Mouse (Mus musculus) bone marrow, adult 2 months (tissue): ENCODE data around the gene Tex101. TPM values are rescaled to one million over a fixed set of nuclear protein-coding genes. Genes with fewer than 3 reads are reported as not detected.

Source experiments
- H3K27ac ChIP-seq: fragments of 200-500 bp; 2 replicates; pipeline ENCODE4 v1.5.1; 2012; ENCODE audit warnings: low read depth, mild to moderate bottlenecking, control low read depth, inconsistent platforms, low read length; ENCODE audit not compliant: control insufficient read depth, poor library complexity, insufficient read depth
- H3K4me1 ChIP-seq: fragments of 200-500 bp; 2 replicates; pipeline ENCODE4 v1.6.1; 2011; ENCODE audit warnings: low read length; ENCODE audit not compliant: control insufficient read depth, insufficient read depth
- H3K4me3 ChIP-seq: fragments of 200-500 bp; replicated peaks from 2 replicates; pipeline ENCODE3; 2011; ENCODE audit warnings: mild to moderate bottlenecking, low read depth, low read length, control low read depth; ENCODE audit not compliant: control insufficient read depth
- CTCF ChIP-seq: fragments of 200-500 bp; IDR thresholded peaks from 2 replicates; pipeline ENCODE4 v1.5.1; 2011; ENCODE audit warnings: low read length, control low read depth; ENCODE audit not compliant: control insufficient read depth, insufficient read depth
- POLR2A ChIP-seq: fragments of 200-500 bp; IDR thresholded peaks from 2 replicates; pipeline ENCODE4 v1.6.1; 2011; ENCODE audit warnings: low read depth, mild to moderate bottlenecking, control low read depth, low read length, borderline replicate concordance; ENCODE audit not compliant: control insufficient read depth
- WGBS: fragments of 180-500 bp; shearing (Covaris S2); methylation state at CpG from one replicate; pipeline ENCODE4 v1.1.7; 2018; 5-methylcytosine and 5-hydroxymethylcytosine counted together
- polyA plus RNA-seq: library from polyadenylated mRNA; stranded (reverse); fragments of >200 nt; gene quantifications from 2 replicates; pipeline ENCODE4 v1.2.4, GENCODE M21; 2011; ENCODE audit warnings: low replicate concordance; ENCODE audit not compliant: missing spikeins, insufficient read depth, insufficient read length

Tex101 gene
- polyA plus RNA-seq, 1 experiment, result not detected

DNA sequence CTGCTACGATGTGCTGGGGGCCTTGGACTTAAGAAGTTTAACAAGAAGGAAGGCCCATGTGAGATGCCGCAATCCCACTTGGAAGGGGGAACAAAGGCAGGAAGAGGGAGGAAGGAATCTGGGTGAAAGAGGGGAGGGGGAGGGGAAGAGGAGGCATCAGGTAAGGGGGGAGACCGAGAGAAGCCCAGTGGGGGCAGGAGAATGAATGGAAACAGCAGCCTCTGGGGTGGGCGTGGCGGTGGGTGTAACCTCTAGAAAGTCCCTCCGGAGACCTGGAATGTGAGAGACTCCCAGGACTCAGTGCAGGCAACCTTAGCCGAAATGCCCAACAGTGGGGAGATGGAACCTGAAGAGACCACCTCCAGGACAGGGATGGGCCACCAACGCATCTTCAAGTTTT is 12.2 kb downstream of the Tex101 start:
- H3K27ac ChIP-seq, result no peak overlapping the region
- 61% methylated on average over 8 of the region's 8 CpGs for WGBS
- H3K4me3 ChIP-seq, result no peak overlapping the region
- peaks cover 3% of the 10 kb centered on the region; the same call in 1 of the 2 replicates for H3K4me1 ChIP-seq
- TF ChIP-seq CTCF, result no peak
- no peak for TF ChIP-seq POLR2A

DNA sequence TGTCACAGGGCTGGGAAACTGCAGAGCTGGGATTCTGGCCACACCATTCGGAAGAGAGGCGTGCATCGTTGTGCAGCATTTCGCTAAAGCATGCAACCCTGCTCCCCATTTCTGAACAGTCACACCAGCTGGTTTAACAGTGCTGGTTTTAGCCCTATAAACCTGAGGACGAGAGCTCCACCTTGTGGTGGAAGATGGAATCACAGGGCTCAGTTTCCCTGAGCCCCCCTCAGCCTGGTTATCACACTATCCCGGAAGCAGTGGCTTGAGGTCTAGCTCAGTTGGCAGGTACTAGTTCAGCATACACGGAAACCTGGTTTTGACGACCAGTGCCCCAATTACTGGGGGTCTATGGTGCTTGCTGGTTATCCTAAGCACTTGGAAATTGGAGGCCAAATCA is 13.9 kb downstream of the Tex101 start:
- whole genome bisulfite sequencing, result 3% methylated on average over 8 of the region's 8 CpGs

DNA sequence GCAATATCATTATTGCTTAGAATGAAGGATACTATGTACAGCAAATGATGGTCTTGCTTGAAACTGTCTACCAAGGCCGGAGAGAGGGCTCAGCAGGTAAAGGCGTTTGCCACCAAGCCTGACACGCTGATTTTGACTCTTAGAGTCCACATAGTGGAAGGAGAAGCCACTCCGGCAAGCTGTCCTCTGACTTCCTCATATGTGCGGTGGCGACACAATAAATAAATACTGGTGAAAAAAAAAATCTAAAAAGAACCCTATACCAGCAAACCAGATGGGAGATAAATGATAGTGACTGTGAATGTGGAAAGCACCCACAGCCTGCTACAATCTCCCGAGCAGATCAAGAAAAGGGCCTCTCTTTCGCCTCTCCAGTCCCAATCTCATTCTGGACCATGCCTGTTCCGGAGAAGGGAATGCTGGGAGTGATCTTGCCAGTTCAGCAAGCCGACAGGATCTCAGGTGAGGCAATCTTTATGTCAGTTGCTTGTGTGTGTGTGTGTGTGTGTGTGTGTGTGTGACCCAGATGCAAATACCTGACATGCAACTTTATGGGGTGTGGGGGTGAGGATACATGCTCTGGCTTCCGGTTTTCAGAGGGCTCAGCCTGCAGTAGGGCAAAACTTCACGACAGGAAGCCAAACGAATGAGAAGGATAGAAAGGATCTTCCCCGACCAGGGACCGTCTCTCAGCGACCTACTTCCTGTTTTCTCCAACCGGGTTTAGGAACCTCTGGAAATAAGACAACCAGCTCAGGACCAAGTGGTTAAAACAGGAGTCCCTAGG is 15.2 kb downstream of the Tex101 start:
- Histone ChIP-seq H3K4me3 (peak overlapping the region; percentile 41), H3K4me1 (peaks cover 3% of the 10 kb centered on the region; the same call in 1 of the 2 replicates), H3K27ac (peak overlapping the region; percentile 43)
- WGBS, result 7% methylated on average over 17 of the region's 17 CpGs
- TF ChIP-seq CTCF, result no peak
- TF ChIP-seq POLR2A, result no peak

More for the DNA sequence above, 13.9 kb downstream of the Tex101 start:
- Histone ChIP-seq H3K27ac (no peak overlapping the region), H3K4me3 (no peak overlapping the region), H3K4me1 (peaks cover 3% of the 10 kb centered on the region; the same call in 1 of the 2 replicates)
- TF ChIP-seq POLR2A, result no peak
- TF ChIP-seq CTCF, result peak; percentile 84

DNA sequence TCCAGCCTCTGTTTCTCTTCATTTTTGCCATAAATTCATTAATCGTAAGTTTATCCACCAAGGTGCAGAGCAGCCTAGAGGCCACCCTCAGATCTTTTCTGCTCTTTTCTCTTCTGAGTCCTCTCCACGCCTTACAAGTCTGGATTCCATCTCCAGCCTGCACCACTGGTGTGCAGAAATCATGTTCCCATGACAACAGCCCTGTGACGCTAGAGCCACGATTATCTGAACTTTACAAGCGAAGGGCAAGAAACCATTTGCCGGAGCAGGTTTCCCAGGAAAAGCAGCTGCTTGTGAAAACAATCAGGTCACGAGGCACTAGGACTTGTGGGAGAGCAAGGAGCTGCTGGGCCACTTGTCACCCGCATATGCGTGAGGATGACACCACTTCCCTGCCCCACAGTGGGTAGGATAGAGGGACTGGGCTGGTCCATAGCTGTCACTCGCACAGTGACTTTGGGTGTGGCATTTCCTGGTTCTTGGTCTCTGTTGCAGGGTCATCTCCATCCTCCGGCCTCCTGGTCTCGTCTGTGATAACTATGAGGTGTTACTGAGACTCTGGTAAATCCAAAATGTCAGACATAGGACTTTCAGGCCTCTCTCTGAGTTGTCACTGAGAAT is 16.6 kb downstream of the Tex101 start:
- 75% methylated on average over 12 of the region's 12 CpGs for WGBS

DNA sequence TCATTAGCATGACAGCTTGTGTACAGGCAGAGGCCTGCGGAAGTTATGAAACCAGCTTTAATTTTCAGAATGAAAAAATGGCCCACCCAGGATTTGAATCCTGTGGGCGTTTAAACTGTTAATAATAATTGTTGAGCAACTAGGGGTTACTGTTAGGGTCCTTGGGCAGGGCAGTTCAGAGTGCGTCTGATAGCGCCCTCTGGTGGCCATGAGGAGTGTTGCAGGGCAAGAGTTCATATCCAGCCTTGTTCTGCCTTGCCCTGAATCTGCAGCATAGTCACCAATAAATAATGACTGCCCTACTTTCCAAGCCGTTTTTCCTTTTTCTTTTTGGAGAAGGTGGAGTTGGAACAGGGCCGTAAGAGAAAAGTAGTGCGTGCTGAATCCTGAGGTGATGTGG is 22.8 kb downstream of the Tex101 start:
- 20% methylated on average over 7 of the region's 7 CpGs for WGBS
- H3K27ac ChIP-seq, result no peak overlapping the region
- TF ChIP-seq POLR2A (no peak), CTCF (peak; percentile 96)
- H3K4me3 ChIP-seq, result no peak overlapping the region
- no peaks in the 10 kb centered on the region for H3K4me1 ChIP-seq

More for the DNA sequence above, 16.6 kb downstream of the Tex101 start:
- no peak overlapping the region for H3K4me3 ChIP-seq
- no peak for TF ChIP-seq CTCF
- TF ChIP-seq POLR2A, result no peak
- H3K4me1 ChIP-seq, result peaks cover 3% of the 10 kb centered on the region; the same call in 1 of the 2 replicates
- no peak overlapping the region for H3K27ac ChIP-seq

DNA sequence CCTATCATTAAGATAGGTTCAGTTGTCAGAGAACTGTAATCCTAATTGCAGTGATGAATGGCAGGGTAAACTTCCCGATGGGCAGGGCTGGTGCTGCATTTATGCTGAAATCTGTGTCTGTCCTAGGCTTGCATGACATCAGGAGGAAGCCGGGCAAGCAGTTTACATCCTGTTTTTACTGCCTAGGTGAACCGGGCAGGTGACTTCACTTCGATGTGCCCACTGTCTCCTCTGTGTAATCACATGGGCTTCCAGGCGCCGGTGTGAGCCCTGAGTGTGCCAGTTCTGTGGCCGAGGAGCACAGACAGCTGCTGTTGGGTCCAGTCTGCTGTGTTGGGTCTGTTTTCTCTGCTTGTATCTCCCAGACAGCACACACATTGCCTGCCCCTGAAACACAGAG is 30.0 kb downstream of the Tex101 start:
- H3K4me3 ChIP-seq, result no peak overlapping the region

DNA sequence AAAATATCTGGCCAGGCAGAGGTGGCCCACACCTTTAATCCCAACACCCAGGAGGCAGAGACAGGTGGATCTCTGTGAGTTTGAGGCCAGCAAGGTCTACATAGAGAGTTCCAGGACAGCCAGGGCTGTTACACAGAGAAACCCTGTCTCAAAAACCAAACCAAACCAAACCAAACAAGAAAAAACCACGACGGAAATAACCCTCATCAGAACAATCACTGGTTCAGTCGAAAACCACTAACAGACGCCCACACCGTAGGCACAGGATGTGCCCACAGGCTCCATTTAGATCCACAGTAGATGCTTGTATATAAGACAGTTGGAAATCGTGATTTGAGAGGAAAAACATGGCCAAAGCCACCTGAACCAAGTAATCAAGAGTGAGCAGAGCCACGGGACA is 31.5 kb downstream of the Tex101 start:
- Histone ChIP-seq H3K4me3 (no peak overlapping the region), H3K27ac (no peak overlapping the region), H3K4me1 (peaks cover 2% of the 10 kb centered on the region; the same call in 1 of the 2 replicates)
- WGBS, result 9% methylated on average over 7 of the region's 7 CpGs
- TF ChIP-seq POLR2A (no peak), CTCF (no peak)

More for the DNA sequence above, 30.0 kb downstream of the Tex101 start:
- H3K27ac ChIP-seq, result no peak overlapping the region
- H3K4me1 ChIP-seq, result peaks cover 2% of the 10 kb centered on the region; the same call in 1 of the 2 replicates
- TF ChIP-seq CTCF (no peak), POLR2A (no peak)
- 39% methylated on average over 7 of the region's 7 CpGs for WGBS

DNA sequence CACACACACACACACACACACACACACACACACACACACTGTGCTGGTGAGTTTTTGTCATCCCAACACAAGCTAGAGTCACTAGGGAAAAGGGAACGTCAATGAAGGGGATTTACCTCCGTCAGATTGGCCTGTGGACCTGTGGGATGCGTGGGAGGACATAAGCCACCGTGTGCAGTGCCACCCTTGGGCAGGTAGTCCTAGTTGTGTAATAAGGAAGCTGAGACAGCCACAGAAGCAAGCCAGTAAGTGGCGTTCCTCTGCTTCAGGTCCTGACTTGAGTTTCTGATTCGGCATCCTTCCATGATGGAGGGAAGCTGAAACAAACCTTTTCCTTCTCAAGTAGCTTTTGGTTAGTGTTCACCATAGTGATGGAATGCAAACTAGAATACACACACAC is 32.0 kb downstream of the Tex101 start:
- TF ChIP-seq CTCF (no peak), POLR2A (no peak)
- H3K4me1 ChIP-seq, result peaks cover 2% of the 10 kb centered on the region; the same call in 1 of the 2 replicates
- WGBS, result 57% methylated on average over 6 of the region's 6 CpGs
- no peak overlapping the region for H3K4me3 ChIP-seq
- H3K27ac ChIP-seq, result no peak overlapping the region

DNA sequence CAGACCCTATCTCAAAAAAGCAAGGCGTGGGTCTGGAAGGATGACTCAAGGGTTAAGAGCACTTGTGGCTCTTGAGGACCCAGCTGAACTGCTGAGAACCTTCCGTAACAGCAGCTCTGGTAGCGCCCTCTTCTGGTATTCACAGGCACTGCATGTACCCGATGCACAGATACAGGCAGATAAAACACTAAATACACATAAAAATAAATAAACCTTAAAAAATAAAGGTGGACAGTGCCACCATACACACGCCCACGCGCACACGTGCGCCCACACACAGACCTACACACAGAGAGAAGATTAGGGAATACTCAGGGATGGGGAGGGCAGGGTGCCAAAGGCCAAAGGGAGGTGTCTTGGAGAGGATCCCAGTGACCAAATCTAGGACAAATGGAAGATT is 34.0 kb downstream of the Tex101 start:
- peaks cover 5% of the 10 kb centered on the region; the same call in 1 of the 2 replicates for H3K4me1 ChIP-seq
- TF ChIP-seq CTCF (peak; percentile 88), POLR2A (no peak)
- no peak overlapping the region for H3K4me3 ChIP-seq
- WGBS, result 9% methylated on average over 9 of the region's 9 CpGs
- H3K27ac ChIP-seq, result no peak overlapping the region
